Mouse (Mus musculus) gastrocnemius, adult 8-10 months (tissue): ENCODE data around the gene Hoxa2. TPM values are rescaled to one million over a fixed set of nuclear protein-coding genes. Genes with fewer than 3 reads are reported as not detected.

ENCODE experiments used
- DNase-seq, 2 experiments: peaks; one replicate each; pipeline ENCODE4 v3.0.0; 2022; ENCODE audit warnings: low spot score in 2 of 2
- total RNA-seq, 4 experiments: library from RNA; stranded (reverse); gene quantifications; 2 replicates each; pipeline ENCODE4 v1.2.4; 2022

Hoxa2 gene
- total RNA-seq, 4 experiments from 2014 or later = 0.19 to 0.65 (median 0.58) TPM

DNA sequence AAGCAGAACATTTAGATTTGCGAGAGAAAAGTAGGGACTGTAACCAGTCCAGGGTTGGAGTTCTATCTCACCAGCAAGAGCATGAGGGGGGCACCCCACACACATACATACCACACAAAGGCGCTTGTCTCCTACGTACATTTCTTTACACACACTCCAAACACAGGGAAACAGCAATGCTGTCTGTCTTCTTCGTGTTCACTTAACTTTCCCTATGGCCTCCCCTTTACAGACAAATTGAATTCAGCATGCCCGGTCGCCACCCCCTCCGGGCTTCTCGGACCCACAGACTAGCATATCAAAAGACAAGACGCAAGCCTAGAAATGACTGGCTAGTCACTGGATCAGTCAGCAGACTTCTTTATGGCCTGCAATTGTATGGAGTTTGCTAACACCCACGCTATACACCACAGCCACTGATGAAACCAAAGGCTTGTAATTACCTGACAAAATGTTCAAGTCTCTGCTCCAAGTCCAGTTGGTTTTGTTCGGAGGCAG lies 15.6 kb upstream of the Hoxa2 start:
- DNase-seq = no peak

DNA sequence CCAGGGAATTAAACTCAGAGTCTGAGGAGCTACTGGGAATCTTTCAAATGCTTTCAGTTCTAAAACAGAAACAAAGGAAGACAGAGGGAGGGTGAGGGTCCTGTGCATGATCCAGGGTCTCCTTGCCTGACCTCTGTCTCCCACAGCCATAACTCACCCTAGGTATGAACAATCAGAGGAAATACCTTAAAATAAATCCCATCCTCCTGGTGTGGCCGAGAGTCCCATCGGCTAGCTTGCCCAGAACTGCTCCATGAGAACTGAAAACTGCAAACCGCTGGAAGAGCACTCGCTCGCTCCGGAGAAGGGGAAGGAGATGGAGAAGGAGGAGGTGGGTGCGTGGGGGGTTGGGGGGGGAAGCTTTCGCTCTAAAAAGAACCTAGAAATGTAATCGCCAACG lies 15.1 kb upstream of the Hoxa2 start:
- no peak for DNase-seq

DNA sequence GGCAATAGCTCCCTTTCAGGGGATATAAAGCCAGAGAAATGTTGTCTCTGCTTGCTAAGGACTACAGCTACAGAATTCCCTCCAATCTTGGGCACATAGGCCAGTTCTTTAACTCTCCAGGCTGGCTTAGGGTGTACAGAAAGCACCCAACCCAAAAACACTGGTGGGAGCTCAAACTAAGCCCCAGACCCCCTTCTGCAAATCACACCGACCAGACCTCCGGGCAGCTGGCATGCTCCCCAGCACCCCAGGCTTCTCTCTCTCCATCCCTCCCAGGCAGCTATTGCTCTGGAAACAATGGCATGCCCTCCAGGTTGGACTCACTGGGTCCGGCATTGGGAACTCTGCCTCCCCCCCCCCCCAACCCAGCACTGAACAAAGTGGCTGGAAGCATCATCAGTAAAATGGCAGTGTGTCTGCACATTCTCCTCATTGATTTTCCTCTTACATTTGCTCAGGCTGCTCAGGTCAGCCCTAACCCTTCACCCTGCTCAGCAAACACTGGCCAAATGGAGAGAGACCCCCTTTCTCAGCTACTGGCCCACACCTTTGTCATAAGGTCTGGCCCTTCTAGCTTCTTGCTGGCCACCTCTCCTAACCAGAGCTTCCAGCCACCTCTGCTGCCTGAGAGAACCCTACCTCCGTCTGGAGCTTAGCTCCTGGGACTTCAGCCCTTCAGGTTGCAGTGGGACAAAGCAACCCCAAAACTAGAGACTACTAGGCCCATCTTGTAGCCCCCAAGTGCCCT lies 14.5 kb upstream of the Hoxa2 start:
- no peak for DNase-seq

DNA sequence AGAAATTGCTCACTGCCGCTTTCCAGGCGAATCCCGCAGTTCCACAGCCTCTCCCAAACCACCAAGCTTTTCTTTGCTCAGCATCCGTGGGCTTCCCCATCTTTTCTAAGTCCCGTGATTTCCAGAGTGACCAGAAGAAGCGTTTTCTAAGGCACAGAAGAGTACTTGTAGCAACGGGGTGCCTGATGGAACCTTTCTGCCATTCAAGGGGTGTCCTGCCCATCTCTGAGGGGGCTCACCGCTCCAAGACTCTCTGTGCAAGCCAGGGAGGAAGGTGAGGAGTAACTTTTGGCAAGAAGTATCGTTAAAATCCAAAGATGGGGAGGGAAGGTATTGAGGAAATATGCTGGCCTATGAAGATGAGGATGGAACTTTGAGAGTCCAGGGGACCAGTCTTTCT lies 13.2 kb upstream of the Hoxa2 start:
- no peak for DNase-seq

DNA sequence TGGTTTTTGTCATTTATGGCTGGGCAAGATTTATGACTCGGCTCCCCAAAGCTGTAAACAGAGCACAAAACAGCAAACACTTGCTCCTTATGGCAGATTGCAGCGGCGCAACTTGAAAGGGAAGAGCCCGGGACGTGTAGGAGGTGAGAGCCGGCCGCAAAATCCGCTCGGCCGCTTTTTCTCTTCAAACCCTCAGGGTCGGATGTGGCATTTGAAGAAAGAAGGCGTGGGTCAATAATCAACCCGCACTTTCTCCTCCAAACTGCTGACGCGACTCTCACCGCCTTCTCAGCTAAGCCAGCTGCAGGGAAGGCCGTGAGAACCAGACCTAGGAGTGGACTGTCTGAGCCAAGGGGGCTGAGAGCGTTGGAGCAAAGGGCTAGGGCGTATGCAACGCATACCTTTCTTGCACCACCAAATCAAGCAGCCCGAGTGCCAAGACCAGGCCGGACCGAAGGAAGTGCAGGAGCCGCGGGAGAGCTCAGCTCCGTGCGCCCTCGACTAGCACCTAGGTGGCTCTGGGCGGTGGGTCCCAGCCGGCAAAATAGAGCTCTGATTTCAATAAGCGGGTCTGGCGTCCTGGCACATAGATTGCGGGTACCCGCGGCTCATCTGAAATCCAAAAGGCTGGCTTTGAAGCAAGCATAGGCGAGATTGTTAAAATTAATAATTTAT lies 12.6 kb upstream of the Hoxa2 start, which contains the start of gene 5730596B20Rik:
TSS of gene 5730596B20Rik (plus strand) at position 438 of the 675 bp plus-strand sequence.
- DNase-seq = no peak

DNA sequence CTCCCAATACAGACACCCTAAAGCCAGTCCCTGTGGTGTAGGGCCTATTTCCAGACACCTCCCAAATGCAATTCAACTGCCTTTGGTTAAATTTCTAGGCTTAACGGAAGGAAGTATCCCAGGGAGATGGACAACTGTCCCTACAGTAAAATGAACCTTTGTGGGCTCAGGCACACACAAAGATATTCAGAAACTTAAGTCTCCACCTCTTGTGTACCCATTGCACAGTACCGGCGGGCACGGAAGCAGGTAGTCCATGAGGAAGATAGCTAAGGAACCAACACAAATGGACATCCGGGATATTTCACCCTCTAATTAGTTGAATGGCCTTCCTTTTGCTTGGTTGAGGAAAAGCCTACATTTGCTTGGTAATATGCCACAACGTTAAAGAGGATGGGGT lies 11.8 kb upstream of the Hoxa2 start:
- DNase-seq = no peak

DNA sequence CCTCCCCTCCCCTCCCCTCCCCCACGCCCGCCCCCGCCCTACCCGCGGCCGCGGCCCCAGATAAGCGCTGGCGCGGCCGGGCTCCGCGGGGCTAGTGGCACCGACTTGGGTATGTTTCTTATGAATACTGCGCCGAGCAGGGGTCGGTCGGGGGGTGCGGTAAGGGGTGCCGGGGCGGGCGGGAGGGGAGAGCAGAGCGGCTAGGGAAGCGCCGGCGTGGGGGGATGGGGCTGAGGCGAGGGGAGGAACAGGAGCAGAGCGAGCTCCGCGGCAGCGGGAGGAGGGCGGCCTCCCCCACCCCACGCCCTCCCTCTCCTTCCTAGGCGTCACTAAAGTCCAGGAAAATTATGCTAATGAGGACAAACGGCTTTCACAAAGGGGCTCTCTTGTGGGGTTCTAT lies 11.2 kb upstream of the Hoxa2 start:
- DNase-seq = no peak

DNA sequence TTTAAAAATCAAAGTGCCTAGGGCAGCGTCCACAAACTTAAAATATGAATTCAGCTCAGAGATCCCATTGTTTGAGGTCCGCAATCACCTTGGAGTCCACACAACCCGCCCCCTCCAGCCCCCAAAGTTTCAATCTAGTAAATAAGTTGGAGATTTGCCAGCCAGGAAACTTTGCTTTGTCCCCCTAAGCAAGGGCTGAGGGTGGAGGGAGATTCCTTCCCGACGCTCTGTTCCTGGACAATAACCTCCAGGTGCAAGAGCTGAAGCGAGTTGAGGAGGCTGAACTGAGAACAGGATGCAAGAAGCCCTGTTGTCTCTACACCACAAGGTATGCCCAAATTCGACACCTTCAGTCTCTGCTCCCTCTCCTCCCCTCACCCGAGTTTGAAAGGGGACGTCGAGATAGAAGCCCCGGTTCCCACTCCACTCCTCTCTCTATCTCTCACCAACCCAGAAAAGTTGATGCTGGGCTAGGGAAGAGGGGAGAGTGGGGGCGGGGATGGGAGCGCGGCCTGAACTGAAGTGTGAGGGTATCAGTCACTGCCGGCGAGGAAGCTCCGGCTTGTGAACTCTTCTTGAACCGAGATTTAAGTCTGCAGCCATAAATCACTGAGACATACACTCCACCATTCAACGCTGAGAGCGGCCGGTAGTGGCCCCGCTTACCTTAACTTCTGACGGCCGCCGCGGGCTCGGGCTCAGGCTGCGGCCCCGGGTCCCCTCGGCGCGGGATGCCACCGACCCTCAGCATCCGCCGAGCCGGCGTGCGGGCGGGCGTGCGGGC lies 10.5 kb upstream of the Hoxa2 start:
- DNase-seq = no peak

DNA sequence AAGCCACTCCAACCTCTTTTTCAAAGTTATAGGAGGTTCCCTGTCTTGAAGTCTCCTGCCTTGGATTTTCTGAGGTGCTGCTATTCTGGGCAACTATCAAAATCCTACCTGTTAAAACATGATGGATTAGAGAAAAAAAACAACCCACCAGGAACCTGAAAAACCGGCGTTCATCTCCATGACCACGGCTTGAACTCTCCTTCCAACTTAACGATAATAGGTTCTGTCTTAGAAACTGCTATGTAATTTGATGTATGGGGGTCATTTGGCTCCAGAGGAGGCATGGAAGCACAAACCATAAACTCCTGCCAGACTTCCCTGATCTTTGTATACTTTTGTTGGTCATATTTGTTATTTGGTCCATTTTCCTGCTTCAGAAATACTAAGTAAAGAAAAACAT lies 9.0 kb upstream of the Hoxa2 start:
- no peak for DNase-seq

DNA sequence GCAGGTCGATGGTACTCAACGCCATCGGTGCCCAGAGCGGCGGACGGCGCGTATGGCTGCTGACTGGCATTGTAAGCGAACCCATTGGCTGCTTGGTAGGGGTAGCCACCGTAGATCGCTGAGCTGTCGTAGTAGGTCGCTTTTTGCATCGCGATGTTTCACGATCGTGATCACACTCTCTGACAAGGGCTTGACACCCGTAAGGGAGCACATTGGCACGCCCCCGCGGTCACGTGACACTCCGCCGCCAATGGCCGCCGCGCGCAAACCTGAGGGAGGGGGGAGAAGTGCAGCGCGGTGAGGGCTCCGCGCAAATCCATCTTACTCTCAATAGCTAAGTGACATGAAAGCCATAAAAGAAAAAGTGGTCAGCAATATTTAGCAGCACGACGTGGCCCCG lies 7.9 kb upstream of the Hoxa2 start:
- DNase-seq = peak; percentile 65 to 72

DNA sequence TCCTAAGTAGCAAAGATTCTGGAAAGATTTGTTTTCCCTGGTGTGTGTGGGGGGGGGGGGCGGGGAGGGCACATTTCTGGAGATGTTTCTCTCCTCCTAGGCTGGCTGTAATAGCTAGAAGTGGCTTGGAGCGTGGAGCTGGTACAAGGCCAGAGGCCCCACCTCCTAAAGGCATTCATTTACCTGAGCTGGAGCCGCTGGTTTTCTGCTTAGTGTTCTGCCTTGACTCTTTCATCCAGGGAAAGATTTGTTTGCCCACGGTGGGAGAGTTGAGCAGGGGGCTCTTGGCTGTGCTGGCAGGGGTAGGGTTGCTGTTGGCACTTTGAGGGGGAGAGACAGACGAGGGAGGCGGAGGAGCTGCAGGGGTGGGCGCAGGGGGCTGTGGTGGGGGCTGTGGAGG lies 7.3 kb upstream of the Hoxa2 start:
- no peak for DNase-seq

DNA sequence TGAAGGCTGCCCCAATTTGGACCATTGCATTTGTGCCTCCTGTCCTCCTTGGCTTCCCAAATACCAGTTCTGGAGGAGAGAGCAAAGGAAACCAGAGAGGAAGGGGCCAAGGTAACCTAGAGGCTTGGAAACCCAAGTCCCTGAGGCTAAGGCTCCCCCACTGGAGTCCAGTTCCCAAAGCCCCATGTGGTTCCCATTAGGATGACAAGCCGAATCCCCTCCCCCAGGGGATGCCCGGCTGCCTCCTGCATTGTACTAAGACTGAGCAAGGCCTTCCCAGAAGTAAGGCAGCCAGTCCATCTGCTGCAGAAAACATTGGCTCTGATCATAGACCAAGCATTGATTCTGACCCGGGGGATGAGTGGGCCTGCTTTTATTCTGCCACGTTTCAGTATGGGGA lies 6.7 kb upstream of the Hoxa2 start:
- DNase-seq = no peak

DNA sequence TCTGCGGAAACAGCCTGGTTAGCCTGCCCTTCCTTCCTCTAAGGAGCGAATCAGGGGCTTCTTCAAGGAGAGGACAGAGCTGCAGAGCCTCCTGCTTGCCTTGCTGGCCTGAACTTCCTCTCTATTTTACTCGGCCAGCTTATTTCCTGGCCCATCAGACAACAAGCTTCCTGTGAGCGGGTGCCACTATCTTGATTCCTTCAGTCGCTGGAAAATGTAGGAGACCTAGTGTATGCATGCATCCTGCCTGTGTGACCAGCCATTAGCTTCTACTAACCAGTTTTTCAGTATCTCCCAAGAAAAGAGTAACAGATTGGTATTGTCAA lies 6.2 kb upstream of the Hoxa2 start:
- DNase-seq = no peak

DNA sequence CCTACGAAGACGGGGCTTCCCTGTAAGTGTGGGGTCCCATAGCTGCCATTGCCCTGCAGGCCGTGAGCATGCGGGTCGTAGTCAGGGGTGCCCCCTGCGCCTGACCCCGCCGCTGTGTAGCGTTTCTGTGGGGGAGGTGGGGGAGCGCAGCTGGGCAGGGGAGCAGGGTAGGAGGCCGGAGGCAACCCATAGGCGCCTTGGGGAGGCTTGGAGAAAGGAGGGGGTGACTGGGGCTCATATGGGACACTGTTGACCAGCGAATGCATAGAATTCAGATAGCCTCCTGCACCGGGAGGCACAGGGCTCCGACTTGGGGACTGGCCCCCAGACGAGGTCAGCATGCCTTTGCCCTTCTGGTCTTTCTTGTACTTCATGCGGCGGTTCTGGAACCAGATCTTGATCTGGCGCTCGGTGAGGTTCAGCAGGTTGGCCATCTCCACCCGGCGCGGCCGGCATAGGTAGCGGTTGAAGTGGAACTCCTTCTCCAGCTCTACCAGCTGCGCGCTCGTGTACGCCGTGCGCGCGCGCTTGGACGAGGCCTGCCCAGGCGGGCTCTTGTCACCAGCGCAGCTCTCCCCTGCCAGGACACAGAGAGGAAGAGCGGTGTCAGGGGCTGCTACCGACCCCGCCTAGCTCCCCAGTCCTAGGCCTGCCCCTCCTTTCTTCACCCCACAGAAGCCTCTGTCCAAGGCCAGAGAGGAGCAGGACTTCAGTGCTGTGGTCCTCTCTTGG lies 5.7 kb upstream of the Hoxa2 start:
- DNase-seq = no peak

DNA sequence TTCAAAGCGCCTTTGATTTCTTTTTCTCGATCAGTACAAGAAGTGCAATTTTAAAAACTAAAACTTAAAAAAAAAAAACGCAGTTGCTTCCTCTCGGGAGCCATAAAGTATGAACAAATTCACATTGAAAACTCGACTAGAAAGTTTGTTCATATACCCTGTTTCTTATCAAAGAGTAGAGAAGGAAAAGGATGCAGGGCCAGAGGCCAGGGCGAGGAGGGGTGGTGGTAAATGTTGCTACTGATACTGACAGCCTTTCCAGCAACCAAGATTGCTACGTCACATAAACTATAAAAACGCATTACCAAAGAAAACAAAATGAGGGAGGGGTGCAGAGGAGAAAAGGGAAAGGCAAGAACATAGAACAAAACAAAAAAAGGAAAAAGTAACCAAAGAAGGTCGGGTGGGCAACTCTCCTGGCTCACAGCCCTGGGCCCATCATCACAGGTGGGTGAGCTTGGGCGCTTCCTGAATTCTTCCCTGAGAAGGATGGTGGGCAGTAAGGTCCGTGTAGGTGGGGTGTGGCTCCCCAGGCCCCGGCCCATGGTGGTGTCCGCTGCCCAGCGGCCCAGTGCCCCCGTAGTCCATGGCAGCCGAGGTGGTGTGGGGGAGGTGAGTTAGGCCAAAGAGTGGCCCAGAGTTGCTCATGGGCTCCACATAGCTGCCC lies 5.0 kb upstream of the Hoxa2 start:
- no peak for DNase-seq

DNA sequence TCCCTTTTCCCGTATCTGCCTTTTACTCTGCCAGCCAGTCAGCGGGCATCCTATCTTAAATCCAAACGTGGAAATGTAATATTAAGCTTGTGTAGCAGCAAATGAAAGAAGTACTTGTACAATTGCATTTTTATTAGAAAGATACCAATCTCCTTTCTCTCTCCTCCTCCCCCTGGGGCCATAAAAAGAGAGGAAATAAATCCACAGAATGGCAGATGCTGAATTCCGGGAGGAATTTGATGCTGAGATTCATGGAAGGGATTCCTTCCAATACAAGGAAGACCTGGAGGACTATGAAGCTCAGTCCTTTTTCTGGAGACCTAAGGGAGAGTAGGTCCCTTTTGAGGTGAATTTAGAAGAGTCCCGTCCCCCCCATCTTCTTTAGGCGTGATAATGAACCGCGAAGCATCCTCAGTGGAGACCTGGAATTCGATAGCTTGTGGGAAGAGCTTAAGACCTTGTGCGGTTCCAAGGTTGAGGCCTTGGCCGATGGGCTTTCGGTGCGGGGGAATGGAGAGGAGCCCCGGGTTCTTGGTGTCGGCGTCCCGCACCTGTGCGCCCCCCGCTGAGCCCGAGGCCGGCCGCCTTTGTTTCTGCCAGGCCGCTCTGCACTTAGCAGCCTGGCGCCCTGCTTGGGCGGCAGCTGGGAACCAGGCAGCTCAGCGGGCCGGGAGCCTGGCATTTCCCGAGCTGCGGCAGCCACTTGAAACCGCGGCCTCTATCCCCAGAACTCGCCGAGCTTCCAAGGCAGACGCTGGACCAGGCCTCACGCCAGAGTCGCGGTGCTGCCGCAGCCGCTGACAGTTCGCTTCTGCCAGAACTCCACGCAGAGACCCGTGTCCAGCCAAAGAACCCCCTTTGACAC lies 3.8 kb upstream of the Hoxa2 start:
- no peak for DNase-seq

DNA sequence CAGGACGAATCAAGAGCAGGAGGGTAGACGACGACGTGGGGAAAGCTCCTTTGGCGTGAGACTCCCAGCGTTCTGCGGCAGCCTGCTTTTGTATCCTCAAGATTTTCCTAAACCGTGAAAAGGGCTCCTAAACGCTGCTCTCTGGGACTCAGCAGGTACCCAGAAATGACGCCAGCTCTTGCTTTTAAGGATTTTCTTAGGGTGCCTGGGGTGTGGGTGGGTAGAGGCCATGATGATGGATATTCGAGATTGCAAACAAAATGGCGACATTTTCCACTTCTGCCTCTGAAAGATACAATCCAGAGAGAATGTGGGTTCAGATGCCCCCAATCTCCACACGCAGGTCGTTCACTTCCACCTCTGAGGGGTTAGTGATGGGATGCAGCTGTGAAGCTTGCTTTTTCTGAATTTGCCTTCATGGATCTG lies 3.1 kb upstream of the Hoxa2 start:
- DNase-seq = no peak

DNA sequence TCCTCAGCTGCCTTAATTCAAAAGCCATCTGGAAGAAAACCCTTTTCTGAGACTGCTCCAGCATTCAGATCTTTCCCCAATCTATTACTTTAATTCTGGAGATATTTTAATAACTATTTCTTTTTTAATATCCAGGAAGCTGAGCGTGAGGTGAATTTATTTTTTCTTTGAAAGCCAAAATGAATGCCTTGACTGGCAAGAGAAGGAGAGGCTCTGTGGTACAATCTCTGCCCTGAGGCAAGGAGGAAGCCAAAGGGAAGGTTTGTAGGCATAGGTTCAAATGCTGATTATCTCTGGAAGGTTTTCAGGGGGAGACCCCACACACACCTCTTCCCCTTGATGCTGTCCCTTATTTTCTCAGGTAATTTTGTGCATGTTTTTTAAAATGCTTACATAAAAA lies 2.5 kb upstream of the Hoxa2 start:
- DNase-seq = no peak

DNA sequence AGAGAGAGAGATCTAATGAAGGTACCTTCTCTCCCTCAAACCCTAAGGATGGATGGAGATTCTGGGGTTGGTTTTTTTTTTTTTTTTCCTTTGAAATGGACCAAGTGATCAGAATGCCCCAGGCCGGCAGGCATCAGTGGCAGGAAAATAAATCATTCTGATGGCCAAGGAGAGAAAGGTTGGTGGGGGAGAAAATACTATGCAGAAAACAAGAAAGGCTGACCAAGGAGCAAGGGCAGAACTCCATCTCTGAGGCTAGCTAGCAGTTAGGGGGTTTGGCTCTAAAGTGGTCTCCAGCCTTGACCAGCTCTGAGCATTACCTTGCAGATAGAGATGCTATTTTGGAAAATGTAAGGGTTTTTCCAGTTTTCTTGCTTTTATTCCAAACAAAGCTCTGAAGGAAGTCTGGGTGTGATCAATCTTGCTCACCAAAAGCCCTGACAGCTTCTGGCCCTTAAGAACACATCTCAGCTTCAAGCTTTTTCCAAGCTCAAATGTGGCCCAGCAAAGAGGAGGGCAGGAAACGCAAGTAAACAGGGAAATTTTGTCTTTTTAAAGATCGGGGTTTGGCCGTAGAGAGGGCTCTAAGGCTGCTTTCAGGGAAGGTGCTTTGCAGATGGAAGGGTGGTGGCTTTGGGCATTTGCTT lies 1.9 kb upstream of the Hoxa2 start:
- no peak for DNase-seq
